Mouse (Mus musculus): ENCODE data around the gene Mttp.

Mttp gene

DNA sequence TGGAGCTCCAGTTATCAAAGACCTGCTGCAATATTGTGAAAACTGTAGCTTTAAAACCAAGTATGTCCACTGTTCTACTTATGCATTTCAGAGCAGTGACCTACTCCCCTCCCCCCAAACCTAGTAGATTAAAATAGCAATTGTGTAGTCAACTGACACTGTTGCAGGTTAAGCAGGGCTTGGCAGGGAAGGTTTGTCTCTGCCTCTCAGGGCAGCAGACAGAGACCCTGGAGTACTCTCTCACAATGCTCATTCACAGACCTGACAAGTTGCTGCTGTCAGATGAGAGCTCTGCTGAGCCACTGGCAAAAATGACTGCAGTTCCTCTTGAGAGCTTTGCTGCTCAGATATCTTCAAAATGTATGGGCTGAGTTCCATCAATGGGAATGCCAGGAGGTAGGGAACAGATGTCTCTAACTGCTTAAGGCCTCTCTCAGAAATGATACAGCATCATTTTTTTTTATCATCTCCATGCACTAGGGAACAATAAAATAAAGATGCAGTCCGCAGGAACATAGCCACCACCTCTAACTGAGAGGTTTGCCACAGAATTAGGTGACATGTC is 61.6 kb downstream of the Mttp start:
- no peak for DNase-seq (ENCODE audit: low spot score in 2 of 2)

DNA sequence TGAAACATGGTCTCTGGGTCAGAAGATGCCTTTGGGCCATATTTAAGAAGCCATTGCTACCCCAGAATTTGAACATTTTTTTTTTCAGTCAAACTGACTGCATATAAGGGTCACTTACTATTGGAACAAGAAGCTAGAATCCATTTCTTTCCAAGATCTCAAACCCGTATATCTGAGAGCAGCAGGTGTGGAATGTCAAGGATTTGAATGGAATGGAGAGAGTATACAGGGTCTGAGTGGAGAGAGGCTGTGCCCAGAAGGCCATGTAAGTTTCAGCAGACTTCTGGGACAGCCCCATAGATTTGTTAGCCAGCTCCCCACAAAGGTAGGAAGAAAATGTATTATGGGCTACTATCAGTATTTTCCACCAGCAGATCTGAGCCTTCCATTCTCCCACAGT is 66.1 kb downstream of the Mttp start:
- DNase-seq (ENCODE audit: low spot score in 2 of 2): no peak

DNA sequence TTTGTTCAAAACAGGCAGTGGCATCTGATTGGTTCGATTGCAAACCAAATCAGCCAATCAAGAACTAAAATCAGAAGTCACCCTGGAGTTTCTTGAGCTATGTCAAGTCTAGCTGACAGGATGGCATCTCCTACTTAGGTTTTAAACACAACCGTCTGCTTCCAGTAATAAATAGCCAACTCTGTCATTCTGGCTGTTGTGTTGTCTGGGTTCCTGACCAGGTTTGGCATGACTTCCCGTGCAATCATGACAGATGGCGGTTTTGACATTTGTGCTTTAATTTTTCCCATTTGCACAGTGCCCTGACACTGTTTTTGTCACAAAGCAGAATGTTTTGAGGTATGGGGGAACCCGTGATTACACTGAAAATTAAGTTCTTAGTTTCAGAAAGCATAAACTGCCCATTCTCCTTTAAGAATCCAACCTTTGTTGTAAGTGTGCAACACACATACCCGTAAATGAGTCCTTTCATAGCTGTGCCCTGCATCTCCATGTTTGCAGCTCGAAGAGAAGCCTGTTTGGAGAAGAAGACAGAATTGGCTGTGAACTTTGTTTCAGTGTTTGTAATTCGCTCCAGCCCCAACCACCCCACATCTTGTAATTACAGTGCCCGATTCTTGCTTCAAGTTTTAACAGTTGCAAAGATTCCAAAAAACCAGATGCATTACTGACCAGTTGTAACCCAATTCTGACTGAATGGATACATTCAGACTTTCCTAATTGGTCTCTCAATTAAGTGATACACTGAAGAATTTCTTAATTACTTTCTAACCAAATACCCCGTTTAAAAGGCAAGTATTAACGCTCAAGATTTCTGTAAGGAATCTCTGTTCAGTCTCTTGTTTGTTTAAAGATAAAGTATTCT is 67.1 kb downstream of the Mttp start:
- DNase-seq (ENCODE audit: low spot score in 2 of 2): no peak

DNA sequence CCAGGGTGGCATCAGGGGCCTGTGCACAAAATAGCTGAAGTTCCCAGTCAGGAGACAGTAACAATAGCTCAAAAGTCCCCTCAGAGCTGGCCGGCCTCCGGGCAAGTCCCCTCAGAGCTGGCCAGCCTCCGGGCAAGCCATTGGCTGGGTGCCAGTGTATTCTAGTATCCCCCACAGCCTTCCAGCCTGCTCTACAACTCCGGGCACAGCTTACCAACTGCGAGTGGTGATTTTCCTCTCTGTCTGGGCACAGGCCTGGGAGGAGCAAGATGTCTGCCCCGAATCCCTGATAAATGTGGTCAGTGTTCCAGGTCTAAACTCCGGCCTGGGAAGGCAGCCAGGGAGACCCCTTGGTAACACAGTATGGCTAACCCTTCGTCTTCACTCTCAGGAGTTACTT is 69.6 kb downstream of the Mttp start:
- peak in 1 of 2 experiments; percentile 51 for DNase-seq (ENCODE audit: low spot score in 2 of 2)

DNA sequence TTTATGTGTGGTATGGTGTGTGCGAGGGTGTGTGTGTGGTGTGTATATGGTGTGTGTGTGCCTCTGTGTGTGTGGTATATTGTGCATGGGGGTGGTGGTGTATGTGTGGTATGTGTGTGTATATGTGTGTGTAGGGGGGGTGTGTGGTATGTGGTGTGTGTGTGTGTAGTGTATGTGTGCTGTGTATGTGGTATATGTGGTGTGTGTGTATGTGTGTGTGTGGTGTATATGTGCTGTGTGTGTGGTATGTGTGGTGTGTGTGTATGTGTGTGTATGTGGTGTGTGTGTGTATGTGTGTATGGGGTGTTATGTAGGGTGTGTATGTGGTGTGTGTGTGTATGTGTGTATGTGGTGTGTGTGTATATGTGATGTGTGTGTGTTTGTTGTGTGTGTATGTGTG is 70.6 kb downstream of the Mttp start:
- DNase-seq (ENCODE audit: low spot score in 2 of 2): no peak

DNA sequence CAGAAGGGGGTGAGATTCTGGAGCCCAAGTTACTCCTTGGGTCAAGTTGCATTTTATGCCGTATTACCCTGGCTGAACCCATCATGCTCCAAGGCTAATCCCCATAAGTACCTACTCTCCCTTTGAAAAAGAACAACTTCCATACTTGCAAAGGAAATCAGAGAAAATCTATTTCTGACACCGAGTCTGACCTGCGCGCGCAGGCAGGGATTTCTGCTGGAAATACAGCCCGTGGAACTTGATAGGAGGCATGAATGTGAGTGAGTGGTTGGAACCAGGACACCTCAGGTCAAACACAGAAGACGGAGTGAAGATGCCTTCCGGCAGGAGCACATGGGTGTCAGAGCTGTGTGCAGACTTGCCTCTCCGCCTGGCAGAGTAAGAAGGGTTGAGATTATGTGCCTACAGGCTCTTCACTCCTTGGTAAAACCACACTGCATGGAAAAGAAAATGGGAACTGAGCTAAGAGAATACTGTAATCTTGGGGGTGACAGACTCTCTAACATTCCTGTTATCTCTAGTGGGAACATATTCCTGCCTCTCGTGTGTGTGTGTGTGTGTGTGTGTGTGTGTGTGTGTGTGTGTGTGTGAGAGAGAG is 73.2 kb downstream of the Mttp start:
- no peak for DNase-seq (ENCODE audit: low spot score in 2 of 2)

DNA sequence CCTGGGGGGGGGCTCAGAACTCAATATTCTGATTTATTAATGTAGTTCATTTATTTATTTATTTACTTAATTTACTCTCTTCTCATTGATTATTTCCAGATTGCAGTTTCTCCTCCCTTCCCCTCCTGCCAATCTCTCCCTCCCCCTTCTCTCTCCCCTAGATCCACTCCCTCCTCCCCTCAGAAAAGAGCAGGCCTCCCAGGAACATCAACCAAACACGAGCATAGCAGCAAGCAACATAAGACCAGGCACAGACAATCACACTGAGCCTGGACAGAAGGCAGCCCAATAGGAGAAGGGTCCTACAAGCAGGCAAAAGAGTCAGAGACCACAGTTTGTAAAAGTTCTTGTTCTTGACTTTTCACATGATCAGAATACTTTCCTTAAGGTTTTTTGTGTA is 73.8 kb downstream of the Mttp start:
- no peak for DNase-seq (ENCODE audit: low spot score in 2 of 2)

DNA sequence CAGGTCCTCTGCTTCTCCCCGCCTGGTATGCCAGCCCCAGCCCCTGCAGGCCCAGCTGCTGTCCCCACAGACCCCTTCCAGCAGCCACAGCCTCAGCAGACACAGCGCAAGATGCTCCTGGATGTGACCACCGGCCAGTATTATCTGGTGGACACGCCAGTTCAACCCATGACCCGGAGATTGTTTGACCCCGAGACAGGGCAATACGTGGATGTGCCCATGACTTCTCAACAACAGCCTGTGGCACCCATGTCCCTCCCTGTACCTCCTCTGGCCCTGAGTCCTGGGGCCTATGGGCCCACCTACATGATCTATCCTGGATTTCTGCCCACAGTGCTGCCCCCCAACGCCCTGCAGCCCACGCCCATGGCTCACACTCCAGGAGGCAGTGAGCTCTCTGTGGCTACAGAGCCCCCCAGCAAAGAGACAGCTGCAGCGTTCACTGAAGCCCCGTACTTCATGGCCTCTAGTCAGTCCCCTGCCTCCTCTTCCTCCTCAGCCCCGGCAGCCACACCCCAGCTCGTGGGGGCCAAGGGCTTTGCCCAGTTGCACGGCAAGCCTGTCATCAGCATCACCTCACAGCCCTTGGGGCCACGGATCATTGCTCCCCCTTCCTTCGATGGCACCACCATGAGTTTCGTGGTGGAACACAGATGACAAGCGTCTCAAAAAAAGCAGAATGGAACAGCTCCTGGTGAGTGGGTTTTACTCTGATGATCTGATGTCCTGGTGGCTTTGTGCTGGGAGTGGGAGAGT is 74.8 kb downstream of the Mttp start:
- DNase-seq (ENCODE audit: low spot score in 2 of 2): no peak

DNA sequence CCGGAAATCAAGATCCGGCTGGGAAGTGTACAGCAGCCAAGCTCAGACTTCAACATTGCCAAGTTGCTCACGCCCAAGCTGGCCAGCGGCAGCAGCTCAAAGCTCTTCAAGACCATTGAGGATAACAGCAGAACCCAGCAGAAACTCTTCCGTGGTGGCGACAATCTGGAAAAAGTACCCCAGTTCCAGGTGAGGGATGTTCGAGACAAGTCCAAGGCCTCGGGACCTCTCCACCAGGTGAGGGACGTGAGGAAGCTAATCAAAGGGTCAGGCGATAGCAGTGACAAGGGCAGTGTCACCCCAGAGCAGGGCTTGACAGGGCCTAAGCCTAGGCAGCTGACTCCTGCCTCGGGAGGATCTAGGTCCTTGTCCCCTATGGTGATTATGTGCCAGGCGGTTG is 76.7 kb downstream of the Mttp start:
- DNase-seq (ENCODE audit: low spot score in 2 of 2): no peak

DNA sequence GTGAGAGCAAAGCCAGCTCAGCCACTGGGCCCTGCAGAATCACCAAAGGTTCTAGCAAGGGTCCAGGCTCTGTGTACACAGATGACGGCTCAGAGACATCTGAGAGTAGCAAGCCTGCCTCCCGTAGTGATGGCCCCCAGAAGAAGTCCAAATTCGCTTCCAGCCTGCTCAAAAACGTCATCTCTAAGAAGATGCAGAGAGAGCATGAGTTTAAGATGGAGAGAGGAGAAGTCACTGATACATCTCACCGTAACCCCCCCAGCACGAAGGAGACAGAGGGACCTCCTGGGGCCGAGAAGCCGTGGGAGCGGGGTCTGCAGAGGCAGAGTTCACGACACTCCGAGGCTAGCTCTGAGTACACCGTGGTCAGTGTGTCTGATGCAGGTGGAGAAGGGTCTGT is 77.5 kb downstream of the Mttp start, which contains the start of gene Gm5105:
Gene Gm5105, minus strand, starts transcription at position 101 of the 400 bp plus-strand sequence.
- DNase-seq (ENCODE audit: low spot score in 2 of 2): no peak

DNA sequence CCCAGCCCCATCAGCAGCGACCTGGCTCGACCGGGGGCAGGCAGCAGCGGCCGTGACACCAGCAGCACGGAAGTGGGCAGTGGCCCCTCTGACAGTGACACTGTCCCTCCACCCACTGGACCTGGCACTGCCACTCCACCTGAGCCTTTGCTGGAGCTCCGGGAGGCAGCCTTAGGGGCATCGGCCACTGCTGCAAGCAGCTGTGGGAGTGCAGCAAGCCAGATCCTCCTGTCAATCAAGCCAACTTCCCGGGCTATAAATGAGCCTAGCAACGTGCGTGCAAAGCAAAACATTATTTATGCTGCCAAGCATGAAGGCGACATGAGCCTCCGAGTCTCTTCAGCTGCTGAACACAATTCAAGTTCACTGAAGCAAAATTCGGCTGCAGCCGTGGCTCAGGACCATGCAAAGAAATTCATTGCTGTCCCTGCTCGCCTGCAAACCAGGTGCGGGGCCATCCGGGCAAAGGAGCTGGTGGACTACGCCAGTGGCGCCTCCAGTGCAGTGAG is 78.4 kb downstream of the Mttp start:
- DNase-seq (ENCODE audit: low spot score in 2 of 2): no peak

DNA sequence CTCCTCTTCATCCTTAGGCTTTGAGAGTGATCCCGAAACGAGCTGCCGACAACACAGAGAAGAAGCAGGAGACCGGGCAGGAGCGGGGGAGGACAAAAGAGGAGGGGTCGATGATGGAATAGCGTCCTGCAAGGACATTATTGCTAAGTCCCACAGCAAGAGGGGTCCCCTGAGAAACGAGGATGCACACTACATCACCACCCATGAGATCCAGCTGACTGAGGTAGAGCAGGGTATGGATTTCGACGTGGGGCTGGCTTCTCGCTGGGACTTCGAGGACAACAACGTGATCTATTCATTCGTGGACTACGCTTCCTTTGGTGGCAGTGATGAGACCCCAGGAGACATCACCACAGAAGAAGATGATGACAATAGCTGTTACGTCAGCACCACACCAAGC is 78.8 kb downstream of the Mttp start:
- DNase-seq (ENCODE audit: low spot score in 2 of 2): no peak

DNA sequence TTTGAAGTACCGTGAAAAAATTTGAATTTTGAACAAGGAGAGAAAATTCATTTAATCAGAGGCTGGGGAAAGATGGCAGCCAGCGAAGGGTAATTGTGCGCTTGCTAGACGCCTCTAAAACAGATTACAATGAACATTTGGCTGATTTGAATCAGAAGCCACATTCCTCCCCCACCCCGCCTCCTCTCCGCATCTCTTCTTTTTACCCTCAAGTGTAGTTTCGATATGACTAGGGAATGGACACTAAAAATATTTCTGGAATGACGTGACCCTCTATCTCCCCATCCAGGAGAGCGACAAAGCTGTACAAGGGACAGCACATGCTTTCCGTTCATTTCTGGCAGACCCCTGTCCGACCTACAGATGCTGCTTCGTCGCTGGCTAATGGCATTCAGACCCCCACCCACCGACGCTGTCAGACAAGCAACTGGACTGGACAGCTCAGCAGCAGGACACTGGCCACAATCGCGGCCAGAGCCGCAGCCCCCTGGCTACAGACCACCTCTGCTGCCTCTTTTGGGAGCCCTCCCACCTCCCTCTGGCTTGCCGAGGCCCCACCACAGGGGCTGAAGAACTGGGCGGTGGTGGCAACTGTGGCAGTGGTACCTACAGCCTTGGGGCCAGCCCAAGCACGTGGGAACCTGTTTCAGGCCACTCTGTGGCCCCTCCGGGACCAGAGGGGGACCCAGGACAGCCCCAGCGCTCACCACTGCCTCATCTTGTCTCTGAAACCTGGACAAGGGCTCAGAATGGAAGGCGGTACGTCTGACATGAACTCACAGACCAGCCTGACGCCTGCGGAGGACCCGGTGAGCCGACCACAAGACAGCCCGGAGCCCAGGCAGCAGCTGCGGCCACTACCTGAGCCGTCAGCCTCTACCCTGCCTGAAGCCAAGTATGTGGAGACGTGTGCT is 79.8 kb downstream of the Mttp start, which contains the start of gene 1110002E22Rik:
Gene 1110002E22Rik, plus strand, starts transcription at position 321 of the 914 bp plus-strand sequence.
- no peak for DNase-seq (ENCODE audit: low spot score in 2 of 2)

DNA sequence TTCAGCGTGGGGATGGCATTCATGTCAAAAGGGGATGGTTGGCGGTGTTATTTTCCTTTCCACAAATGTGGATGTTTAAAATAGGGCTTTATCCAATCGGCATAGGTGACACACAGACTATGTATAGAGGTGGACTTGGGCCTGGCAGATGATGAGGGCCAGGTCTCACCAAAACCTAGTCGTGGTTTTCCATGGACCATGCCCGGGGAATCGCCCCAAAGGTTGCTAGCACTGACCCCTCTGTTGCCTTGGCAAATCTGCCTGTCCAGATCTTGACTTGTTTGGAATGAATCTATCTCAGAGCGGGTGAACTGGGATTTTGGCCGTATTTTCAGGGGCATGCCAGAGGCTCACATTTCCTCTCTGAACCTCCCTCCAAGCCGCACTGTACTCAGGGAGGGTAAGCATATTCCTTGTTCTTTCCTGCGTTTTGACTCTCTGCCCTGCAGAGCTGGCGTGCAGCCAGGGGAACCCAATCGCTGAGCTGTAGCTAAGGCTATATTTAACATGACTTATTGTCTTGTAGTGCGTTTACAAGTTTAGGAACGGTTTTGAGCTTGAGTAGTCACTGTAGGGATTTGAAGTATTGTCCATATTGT is 80.9 kb downstream of the Mttp start:
- no peak for DNase-seq (ENCODE audit: low spot score in 2 of 2)

DNA sequence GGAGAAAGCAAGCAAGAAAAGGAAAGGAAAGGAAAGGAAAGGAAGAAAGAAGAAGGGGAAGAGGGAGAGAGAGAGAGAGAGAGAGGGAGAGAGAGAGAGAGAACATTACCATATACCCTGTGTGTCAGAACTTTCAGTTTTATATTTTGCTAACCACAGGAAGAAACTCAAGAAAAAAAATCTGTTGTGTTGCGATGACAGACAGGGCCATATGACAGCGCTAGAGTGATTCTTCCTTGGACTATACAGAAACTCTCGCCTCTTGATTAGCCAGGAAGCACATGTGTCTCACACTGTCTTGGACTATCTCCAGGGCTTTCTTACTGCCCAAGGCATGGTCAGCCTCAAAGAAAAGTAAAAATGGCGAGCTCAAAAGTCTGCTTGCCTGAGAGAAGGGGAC is 82.1 kb downstream of the Mttp start:
- DNase-seq (ENCODE audit: low spot score in 2 of 2): no peak

DNA sequence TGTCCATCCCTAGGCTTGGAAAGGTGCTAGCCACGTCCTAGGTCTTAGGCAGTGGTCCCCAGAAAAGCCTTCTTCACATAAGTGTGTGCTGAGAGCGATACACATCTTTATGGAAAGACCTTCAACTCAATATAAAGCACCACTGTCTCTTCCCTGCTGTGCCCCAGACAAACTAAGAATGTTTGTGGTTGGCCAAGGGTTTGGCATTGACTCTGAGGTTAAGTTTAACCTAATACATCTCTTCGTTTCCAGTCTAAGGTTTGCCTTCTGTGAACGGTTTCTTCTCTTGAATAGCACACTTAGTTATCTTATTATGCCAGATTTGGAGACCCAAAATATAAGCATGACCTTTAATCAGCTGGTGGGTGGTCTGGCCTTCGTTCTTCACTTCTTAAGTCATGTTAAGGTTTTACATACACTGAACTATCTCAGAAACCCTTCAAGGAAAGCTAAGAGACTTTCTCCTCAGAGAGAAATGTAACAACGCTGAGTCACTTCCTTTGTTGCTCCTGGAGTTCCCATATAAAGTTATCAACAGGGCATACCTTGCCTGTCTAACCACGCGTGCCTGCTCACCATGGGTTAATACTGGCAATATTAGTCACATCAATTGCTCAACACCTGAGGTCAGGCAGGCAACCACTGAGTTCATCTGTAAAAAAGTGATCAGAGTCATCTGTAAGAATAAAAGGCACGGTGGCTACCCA is 83.4 kb downstream of the Mttp start:
- DNase-seq (ENCODE audit: low spot score in 2 of 2): no peak

DNA sequence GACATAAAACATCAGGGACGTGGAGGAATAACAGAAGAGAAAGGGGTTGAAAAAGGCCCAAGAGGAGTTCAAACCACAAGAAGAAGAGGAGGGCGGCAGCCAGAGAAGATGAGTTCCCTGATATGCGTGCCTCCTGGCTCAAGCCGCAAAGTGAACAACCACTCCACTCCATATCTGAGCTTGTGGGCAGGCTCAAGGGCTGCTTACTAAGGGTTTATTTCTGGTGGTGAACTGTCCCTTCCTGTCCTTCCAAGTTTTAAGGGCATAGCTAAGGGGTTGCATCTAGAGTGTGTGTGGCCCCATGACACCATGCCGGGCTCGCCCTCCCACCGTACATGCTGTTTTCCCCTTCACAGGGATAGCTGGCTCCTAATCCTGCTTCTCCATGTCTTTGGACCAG is 84.3 kb downstream of the Mttp start:
- DNase-seq (ENCODE audit: low spot score in 2 of 2): no peak

DNA sequence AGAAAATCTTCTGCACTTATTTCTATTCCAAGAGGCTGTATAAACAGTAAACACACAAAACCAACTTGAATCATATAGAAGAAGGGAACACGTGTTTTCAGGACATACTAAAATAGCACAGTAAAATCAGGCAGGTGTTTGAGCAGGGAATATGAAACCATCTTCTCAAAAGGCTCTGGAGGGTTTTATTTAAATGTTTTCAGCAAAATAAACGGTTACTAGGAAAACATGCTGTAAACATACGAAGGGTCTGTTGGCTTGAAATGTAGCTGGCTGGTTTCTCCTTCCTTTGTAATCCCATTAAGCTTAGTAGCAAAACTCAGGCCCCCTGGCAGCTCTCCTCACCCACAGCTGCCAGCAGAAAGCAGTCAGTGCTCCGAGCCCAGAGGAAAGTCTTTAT is 86.5 kb downstream of the Mttp start:
- no peak for DNase-seq (ENCODE audit: low spot score in 2 of 2)

DNA sequence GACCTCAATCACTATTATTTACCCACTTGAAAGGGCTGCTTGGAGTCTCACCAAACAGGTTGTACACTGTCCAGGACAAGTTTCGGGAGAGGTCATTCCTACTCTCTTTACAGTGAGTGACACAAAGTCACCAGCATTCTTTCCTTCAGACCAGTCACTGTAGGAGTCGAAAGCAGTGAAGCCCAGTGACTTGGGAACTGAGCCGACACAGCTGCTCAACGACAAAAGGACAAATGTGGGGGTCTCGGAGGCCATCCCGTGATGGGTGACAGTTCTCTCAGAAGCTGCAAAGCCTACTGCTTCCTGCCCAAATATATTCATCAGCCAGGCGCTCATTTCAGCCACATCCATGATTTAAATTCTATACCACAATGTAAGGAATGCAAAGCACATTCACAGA is 87.8 kb downstream of the Mttp start:
- DNase-seq (ENCODE audit: low spot score in 2 of 2): no peak

DNA sequence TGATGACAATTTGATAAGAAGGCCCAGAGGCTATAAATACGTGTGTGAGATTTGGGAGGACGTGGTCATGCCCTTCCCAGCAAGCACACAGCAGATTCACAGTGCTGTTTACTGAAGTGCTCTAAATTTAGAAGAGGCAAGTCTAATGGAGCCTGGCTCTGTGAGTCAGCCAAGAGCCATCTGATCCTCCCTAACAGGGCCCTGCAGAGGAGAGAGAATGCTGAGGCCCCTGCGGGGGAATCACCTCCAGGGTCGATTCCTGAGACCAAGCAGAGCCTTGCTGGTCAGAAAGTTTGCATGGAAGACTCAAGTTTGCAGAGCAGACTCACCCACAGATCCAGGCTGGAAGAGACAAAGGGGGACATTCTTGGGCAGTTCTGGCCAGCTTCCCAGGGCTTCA is 90.8 kb downstream of the Mttp start:
- peak; percentile 56 to 69 for DNase-seq (ENCODE audit: low spot score in 2 of 2)
